Mouse (Mus musculus) splenic B cell, adult 2 months (primary cell): ENCODE data around the gene Neb.
A peak's percentile ranks its signal among the peaks of the same experiment; 100 is the strongest.

Source experiments
- DNase-seq: peaks from one replicate; pipeline ENCODE4 v3.0.0-alpha.2; 2011; ENCODE audit warnings: low read depth, low spot score
- H3K27me3 ChIP-seq: 2 replicates; pipeline ENCODE4 v1.6.1; 2012; ENCODE audit warnings: mild to moderate bottlenecking, low read length, moderate library complexity, mixed read lengths; ENCODE audit not compliant: control insufficient read depth, poor library complexity, insufficient read depth, severe bottlenecking
- H3K36me3 ChIP-seq: 2 replicates; pipeline ENCODE4 v1.6.1; 2012; ENCODE audit warnings: mild to moderate bottlenecking, low read length, moderate library complexity, mixed read lengths; ENCODE audit not compliant: control insufficient read depth, poor library complexity, insufficient read depth, severe bottlenecking

The Neb gene

GRCm38 (mm10) chr2:52394529-52394928 lies 16.3 kb upstream of the Neb start:
- Histone ChIP-seq H3K36me3 (no peaks in the 10 kb centered on the region), H3K27me3 (no peaks in the 10 kb centered on the region)
- no peak for DNase-seq

DNA sequence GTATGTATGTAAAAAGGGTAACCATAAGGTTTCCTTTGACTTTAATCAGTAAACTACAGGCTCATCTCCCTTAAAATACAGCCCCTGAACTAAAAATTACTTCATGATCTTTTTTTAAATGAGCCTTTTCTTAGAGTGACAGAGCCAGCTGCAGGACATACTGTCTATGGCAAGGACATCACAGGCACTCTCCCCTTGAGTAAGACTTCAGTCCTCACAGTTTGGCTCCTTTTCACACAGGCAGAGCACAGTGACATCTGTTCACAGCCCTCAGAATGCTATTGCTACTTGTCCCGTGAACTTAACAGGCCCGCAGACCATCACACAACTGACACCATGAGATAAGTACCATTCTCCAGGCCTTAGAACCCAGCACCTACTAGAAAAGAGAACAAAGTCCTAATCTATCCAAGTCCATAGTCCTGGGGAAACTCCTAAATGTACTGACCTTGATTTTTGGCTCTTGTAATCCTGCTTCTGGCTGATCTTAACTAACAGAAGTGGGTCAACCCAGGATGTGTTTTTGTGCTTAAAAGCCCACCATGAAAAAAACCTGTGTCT lies 12.2 kb upstream of the Neb start:
- H3K27me3 ChIP-seq: no peaks in the 10 kb centered on the region

DNA sequence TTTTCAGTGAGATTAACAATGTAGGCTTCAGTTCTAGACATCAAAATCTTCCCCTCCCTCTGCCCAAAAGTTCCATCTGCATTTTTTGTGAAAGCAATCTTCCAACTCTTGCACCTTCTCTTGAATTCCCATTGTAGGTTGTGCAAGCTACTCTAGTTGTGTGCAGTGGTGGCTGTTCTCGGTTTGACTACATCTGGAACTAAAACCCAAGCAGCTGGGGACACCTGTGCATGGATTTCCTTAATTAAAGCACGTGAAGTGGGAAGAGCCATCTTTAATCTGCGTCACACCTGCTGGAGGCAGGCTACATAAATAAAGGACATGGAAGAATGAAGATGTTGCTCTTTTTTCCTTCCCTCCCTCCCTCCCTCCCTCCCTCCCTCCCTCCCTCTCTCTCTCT lies 11.7 kb upstream of the Neb start:
- Histone ChIP-seq H3K27me3 (no peaks in the 10 kb centered on the region), H3K36me3 (no peaks in the 10 kb centered on the region)
- DNase-seq: no peak

More for the DNA sequence above, 12.2 kb upstream of the Neb start:
- no peaks in the 10 kb centered on the region for H3K36me3 ChIP-seq
- DNase-seq: no peak

DNA sequence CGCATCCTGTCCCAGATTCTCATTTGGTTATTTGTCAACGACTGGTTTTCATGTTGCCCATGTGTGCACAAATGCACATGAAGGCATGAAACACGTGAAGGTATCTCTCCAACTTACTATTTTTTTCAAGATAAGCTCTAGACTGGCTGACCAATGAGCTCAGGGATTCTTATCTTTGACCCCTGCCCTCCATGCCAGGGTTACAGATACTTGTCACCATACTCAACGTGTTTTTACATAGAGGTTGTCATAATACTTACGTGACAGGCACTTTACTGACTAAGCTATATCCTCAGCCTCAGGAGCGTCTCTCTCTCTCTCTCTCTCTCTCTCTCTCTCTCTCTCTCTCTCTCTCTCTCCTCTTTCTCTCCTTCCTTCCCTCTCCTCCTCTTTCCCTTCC lies 8.2 kb upstream of the Neb start:
- DNase-seq: no peak
- no peaks in the 10 kb centered on the region for H3K36me3 ChIP-seq
- H3K27me3 ChIP-seq: no peaks in the 10 kb centered on the region

- no peaks in the 10 kb centered on the region for H3K27me3 ChIP-seq
- H3K36me3 ChIP-seq: no peaks in the 10 kb centered on the region
- DNase-seq: no peak
Measured at GRCm38 (mm10) chr2:52386037-52386436, 7.8 kb upstream of the Neb start.

DNA sequence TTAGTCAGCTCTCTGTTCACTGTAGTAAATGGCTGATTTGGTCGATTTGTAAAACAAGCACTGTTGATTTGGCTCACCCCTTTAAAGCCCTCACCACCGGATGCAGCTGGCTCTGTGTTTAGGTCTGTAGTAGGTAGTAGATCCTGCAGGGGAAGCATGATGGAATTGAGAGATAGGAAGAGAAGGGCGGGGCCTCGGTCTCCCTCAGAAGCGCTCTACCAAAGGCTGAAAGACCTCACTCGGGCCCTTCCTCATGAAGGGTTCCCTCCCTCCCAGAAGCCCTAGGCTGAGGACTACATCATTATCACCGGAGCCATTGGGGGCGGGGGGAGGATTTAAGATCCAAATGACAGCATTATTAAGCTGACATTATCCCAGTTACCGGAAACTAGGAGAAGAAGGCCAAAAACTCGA lies 581 bp upstream of the Neb start:
- H3K27me3 ChIP-seq: no peaks in the 10 kb centered on the region
- DNase-seq: peak; percentile 6
- no peaks in the 10 kb centered on the region for H3K36me3 ChIP-seq

DNA sequence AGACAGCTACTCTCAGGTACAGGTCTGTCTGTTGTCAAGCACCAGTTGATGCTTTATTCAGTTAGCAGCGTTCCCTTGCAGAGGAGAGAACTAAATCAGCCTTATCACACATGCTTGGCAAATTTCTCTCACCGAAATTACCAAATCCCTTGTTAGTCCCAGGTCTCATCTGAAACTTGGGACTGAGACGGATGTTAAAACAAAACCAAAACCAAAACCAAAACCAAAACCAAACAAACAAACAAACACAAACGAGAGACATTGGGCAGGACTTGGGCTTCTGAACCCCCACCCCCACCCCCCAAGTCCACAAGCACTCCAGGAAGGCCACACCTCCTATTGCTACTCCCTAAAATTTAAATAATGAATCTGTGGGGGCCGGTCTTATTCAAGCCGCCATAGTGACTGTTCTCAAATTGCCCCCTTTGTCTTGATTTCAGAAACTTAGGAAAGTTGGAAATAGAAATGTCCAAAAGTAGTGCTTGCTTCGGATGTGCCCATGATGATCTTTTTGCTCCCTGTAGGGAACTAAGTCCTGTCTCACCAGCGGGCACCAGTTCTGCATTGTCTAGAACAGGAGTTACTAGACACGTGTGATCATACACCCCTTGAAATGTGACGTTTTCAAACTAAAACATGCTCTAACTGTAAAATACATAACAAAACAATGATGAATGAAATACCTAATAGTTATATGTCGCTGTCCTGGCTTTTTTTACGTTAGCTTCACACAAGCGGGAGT lies 397 bp downstream of the Neb start:
- DNase-seq: no peak
- no peaks in the 10 kb centered on the region for H3K27me3 ChIP-seq
- H3K36me3 ChIP-seq: no peaks in the 10 kb centered on the region

- DNase-seq: no peak
- Histone ChIP-seq H3K27me3 (no peaks in the 10 kb centered on the region), H3K36me3 (no peaks in the 10 kb centered on the region)
Measured at GRCm38 (mm10) chr2:52374706-52375105, 3.6 kb downstream of the Neb start.

DNA sequence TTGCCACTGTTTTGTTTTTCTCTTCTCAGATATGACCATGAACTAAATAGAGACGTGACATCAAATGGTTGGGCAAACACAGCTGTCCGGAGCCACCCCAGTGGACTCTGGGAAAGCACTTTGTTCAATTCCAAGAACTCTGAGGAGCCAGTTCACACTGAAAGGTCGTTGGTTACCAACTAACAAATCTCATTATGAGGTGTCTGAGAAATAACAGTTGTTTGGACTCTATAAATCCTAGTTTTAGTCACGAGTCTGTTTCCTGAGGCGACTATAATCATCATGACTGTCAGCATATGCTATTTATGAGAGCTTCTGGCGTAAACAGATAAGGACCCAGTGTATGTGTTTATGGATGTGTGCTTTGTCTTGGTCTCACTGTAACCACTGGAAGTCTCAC lies 5.8 kb downstream of the Neb start:
- H3K36me3 ChIP-seq: no peaks in the 10 kb centered on the region
- no peak for DNase-seq
- no peaks in the 10 kb centered on the region for H3K27me3 ChIP-seq

- Histone ChIP-seq H3K27me3 (no peaks in the 10 kb centered on the region), H3K36me3 (no peaks in the 10 kb centered on the region)
- no peak for DNase-seq
Measured at GRCm38 (mm10) chr2:52372080-52372479, 6.2 kb downstream of the Neb start.

- DNase-seq: no peak
- H3K27me3 ChIP-seq: no peaks in the 10 kb centered on the region
- no peaks in the 10 kb centered on the region for H3K36me3 ChIP-seq
Measured at GRCm38 (mm10) chr2:52371066-52371465, 7.2 kb downstream of the Neb start.

DNA sequence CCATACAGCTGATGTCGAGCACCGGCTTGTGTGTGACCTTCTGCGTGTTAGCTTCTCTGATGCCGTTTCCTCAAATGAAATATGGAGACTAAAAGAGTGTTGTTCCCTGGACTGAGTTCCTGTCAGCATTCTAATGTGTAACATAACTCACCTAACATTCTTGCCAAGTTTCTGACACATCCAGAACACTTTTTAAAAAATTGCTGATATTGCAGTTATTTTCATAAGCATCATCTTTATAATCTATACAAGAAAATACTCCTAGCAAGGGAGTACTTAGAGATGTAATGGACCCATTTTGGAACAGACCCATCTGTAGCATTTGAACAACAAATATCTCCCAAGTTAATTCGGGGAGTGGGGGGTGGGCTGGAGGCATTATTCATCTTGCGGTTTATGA lies 8.7 kb downstream of the Neb start:
- Histone ChIP-seq H3K27me3 (no peaks in the 10 kb centered on the region), H3K36me3 (no peaks in the 10 kb centered on the region)
- no peak for DNase-seq

DNA sequence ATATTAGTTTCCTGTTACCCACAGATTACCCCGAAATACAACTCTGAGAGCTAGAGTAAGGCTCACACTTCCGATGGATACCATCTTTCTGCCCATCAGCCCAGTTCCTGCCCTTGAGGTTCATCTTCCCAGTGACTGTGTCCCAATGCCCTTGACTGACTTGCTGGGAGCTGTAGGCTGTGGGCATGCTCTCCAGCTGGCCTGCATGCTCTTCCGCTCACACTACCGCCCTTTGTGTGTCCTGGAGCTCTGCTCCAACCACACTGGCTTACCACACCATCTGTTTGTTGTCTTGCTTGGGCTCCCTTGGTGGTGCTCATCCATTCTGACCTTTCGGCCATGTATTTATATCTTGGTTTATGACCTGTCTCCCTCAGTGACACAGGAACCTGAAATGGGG lies 10.6 kb downstream of the Neb start:
- Histone ChIP-seq H3K36me3 (no peaks in the 10 kb centered on the region), H3K27me3 (no peaks in the 10 kb centered on the region)
- DNase-seq: no peak

DNA sequence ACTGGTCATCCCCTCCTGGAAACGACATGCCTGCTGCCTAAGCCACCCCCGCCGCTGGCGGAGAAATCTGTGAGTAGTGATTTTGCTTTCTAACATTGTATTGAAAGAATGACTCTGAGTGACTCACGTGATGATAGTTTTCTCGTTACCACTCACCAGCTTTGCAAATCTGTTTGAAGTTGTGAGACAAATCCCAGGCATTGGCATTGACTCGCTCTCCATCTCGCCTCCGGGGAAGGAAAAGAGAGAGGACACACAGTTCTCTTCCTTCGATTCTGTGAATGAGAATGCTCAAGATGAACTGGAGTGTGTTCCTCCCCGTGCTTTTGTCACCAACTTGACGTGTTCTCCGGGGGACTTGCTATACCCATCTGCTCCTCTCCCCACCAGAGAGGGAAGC lies 11.0 kb downstream of the Neb start:
- Histone ChIP-seq H3K27me3 (no peaks in the 10 kb centered on the region), H3K36me3 (no peaks in the 10 kb centered on the region)
- DNase-seq: no peak

DNA sequence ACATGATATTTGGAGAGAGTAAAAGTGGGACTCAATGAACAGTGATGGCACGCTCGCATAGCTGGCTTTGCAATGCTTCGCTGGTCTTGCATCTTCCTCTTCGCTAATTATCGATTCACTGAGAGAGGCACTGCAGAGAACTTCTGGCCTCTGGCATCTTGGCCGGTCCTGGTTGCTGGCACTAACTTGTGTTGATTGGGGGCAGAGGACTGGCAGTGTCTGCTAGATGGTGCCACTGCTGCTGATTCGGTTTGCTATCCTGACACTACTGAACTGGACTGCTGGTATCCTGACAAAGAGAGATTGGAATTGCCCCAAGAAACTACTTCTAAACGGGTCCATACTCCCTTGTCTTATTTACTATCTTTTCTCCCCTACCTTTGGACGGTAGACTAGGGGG lies 17.2 kb downstream of the Neb start:
- Histone ChIP-seq H3K36me3 (no peaks in the 10 kb centered on the region), H3K27me3 (no peaks in the 10 kb centered on the region)
- no peak for DNase-seq

- no peak for DNase-seq
- H3K27me3 ChIP-seq: no peaks in the 10 kb centered on the region
- H3K36me3 ChIP-seq: no peaks in the 10 kb centered on the region
Measured at GRCm38 (mm10) chr2:52359722-52360121, 18.6 kb downstream of the Neb start.
